Mouse (Mus musculus): ENCODE measurements at regions not wholly inside any gene's neighbourhood (a gene's known extent, or its start where the extent isn't known, plus 50 kb on each side); places are given as distances from the start of the nearest gene placed in this dataset.

GRCm38 (mm10) chr12:73475020-73475419 lies 71.2 kb downstream of the Tmem30b start:
- Histone ChIP-seq H3K27ac (ENCODE audit: insufficient read depth, low read depth, low read length) (no peak overlapping the region), H3K4me3 (ENCODE audit: insufficient read depth, low read length) (no peak overlapping the region), H3K4me1 (ENCODE audit: control insufficient read depth, insufficient read depth, low read length) (0 out of 2 replicates have a peak, but pooled peaks cover 2% of the 10 kb centered on the region)
- TF ChIP-seq CTCF (IDR thresholded peaks at IDR 0.05; ENCODE audit: low read depth, low read length) (no peak), POLR2A (IDR thresholded peaks at IDR 0.05; ENCODE audit: borderline replicate concordance, low read depth, low read length) (no peak)

- no peak for TF ChIP-seq POLR2A (IDR thresholded peaks at IDR 0.05; ENCODE audit: borderline replicate concordance, low read depth, low read length)
- no peak for TF ChIP-seq CTCF (IDR thresholded peaks at IDR 0.05; ENCODE audit: low read depth, low read length)
- Histone ChIP-seq H3K4me1 (ENCODE audit: control insufficient read depth, insufficient read depth, low read length) (0 out of 2 replicates have a peak, but pooled peaks cover 2% of the 10 kb centered on the region), H3K4me3 (ENCODE audit: insufficient read depth, low read length) (no peak overlapping the region)
These were observed 73.1 kb downstream of the Tmem30b start for GRCm38 (mm10) chr12:73473111-73473510.

DNA sequence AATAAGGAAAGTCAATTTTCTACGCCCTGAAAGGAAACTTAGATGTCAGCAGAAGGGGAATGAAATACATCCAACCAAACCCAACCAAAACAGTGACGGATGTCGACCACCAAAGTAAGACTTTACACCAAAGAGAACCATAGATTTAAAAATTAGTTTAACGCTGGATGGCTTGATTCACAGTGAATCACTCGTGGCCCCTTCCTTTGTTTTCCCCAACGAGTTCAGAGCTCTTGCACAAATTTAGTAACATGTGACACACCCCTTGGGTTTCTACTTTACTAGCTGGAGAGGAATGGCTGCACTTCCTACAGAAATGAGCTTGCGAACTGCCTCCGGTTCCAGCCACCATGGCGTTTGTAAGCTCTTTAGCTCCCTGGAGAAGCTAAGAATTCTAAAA lies 74.2 kb downstream of the Tmem30b start:
- no peak overlapping the region for H3K27ac ChIP-seq (ENCODE audit: insufficient read depth, low read depth, low read length)

More at GRCm38 (mm10) chr12:73473111-73473510, 73.1 kb downstream of the Tmem30b start:
- no peak overlapping the region for H3K27ac ChIP-seq (ENCODE audit: insufficient read depth, low read depth, low read length)

GRCm38 (mm10) chr12:73466484-73466883 lies 79.7 kb downstream of the Tmem30b start:
- H3K27ac ChIP-seq (ENCODE audit: insufficient read depth, low read depth, low read length) = no peak overlapping the region
- no peak overlapping the region for H3K4me3 ChIP-seq (ENCODE audit: insufficient read depth, low read length)
- H3K4me1 ChIP-seq (ENCODE audit: control insufficient read depth, insufficient read depth, low read length) = no peaks in the 10 kb centered on the region
- TF ChIP-seq CTCF (IDR thresholded peaks at IDR 0.05; ENCODE audit: low read depth, low read length) (no peak), POLR2A (IDR thresholded peaks at IDR 0.05; ENCODE audit: borderline replicate concordance, low read depth, low read length) (no peak)

More for the DNA sequence above, 74.2 kb downstream of the Tmem30b start:
- H3K4me1 ChIP-seq (ENCODE audit: control insufficient read depth, insufficient read depth, low read length) = 0 out of 2 replicates have a peak, but pooled peaks cover 2% of the 10 kb centered on the region
- TF ChIP-seq CTCF (IDR thresholded peaks at IDR 0.05; ENCODE audit: low read depth, low read length) = no peak
- TF ChIP-seq POLR2A (IDR thresholded peaks at IDR 0.05; ENCODE audit: borderline replicate concordance, low read depth, low read length) = no peak
- no peak overlapping the region for H3K4me3 ChIP-seq (ENCODE audit: insufficient read depth, low read length)

DNA sequence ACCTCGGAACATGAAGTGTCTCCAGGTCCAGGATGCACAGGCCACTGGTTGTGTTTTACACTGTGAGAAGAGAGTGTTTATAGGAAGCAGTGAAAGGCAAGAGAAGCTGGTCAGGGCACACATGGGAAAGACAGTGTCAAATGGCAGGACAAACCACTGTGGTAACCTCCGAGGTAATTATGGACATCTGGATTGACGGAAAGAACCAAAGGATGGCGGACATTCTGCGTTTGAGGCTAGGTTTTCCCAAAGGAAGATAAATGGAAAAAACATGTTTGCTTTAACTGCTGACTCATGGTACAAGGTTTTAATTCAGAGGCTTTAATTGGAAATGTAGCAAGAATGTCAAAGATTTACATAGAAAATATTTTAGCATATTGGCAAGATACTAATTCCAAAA lies 80.2 kb downstream of the Tmem30b start:
- Histone ChIP-seq H3K4me1 (ENCODE audit: control insufficient read depth, insufficient read depth, low read length) (no peaks in the 10 kb centered on the region), H3K4me3 (ENCODE audit: insufficient read depth, low read length) (no peak overlapping the region), H3K27ac (ENCODE audit: insufficient read depth, low read depth, low read length) (no peak overlapping the region)
- TF ChIP-seq CTCF (IDR thresholded peaks at IDR 0.05; ENCODE audit: low read depth, low read length) (no peak), POLR2A (IDR thresholded peaks at IDR 0.05; ENCODE audit: borderline replicate concordance, low read depth, low read length) (no peak)

DNA sequence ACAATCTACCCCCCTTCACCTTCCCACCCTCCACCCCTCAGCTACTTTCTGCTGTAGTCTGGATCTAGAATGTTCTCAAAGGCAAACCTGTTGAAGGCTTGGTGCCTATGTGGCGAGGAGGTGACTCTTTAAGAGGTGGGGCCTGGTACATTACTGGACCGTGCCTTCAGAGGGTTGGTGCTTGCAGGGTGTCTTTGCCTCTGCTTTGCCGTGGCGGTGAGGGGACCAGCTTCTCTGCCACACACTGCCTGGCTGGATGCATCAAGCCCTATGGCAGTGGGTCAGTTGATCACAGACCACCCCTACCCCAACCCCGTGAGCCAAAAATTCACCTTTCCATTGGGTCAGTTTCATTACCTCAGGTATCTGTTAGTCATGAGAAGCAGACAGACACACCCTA lies 81.9 kb downstream of the Tmem30b start:
- TF ChIP-seq CTCF (IDR thresholded peaks at IDR 0.05; ENCODE audit: low read depth, low read length) = no peak
- no peak for TF ChIP-seq POLR2A (IDR thresholded peaks at IDR 0.05; ENCODE audit: borderline replicate concordance, low read depth, low read length)
- no peaks in the 10 kb centered on the region for H3K4me1 ChIP-seq (ENCODE audit: control insufficient read depth, insufficient read depth, low read length)
- no peak overlapping the region for H3K27ac ChIP-seq (ENCODE audit: insufficient read depth, low read depth, low read length)
- no peak overlapping the region for H3K4me3 ChIP-seq (ENCODE audit: insufficient read depth, low read length)

GRCm38 (mm10) chr12:73462091-73462490 lies 84.1 kb downstream of the Tmem30b start:
- TF ChIP-seq POLR2A (IDR thresholded peaks at IDR 0.05; ENCODE audit: borderline replicate concordance, low read depth, low read length) = no peak
- TF ChIP-seq CTCF (IDR thresholded peaks at IDR 0.05; ENCODE audit: low read depth, low read length) = no peak
- Histone ChIP-seq H3K4me3 (ENCODE audit: insufficient read depth, low read length) (no peak overlapping the region), H3K4me1 (ENCODE audit: control insufficient read depth, insufficient read depth, low read length) (no peaks in the 10 kb centered on the region), H3K27ac (ENCODE audit: insufficient read depth, low read depth, low read length) (no peak overlapping the region)

DNA sequence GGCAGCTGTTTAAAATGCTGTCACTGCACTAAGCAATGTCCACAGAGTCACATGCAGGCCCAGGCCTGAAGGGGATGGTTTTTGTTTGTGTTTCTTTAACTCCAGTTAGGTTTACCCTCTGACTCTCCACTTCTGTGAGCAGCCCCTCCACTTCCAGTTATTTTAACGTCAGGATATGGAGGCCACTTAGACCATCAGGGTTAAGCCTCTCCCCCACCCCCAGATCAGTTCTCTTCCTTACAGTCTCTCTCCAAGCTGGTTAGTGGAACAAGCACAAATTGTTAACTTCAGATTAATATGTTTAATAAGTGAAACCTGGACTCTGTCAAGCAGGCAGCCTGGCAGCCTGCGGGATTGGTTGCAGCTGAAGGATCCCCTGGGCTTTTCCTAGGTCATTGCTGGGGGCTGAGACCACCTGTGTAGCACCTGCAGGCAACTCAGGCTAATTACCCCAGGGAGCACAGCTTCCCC lies 85.9 kb downstream of the Tmem30b start:
- Histone ChIP-seq H3K4me1 (ENCODE audit: control insufficient read depth, insufficient read depth, low read length) (no peaks in the 10 kb centered on the region), H3K27ac (ENCODE audit: insufficient read depth, low read depth, low read length) (no peak overlapping the region), H3K4me3 (ENCODE audit: insufficient read depth, low read length) (no peak overlapping the region)
- no peak for TF ChIP-seq CTCF (IDR thresholded peaks at IDR 0.05; ENCODE audit: low read depth, low read length)

DNA sequence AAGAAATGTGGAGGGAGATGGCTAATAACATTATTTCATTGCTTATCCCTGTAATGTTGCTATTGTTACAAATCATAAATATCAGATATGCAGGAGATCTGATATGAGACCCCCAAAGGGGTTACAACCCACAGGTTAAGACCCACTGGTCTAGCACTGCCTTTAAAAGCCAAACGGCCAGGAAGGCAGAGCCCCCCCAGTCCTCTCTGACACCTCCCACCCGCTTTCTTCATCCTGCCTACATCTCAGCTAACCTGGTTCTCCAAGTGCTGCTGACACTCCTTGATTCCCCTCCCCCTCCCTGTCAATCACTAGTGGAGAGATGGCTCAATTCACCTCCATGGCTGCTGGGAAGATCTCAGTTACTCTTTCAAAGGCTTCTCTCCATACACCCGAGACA lies 94.9 kb downstream of the Tmem30b start:
- TF ChIP-seq CTCF (IDR thresholded peaks at IDR 0.05; ENCODE audit: low read depth, low read length) (no peak), POLR2A (IDR thresholded peaks at IDR 0.05; ENCODE audit: borderline replicate concordance, low read depth, low read length) (no peak)
- no peak overlapping the region for H3K27ac ChIP-seq (ENCODE audit: insufficient read depth, low read depth, low read length)
- no peak overlapping the region for H3K4me3 ChIP-seq (ENCODE audit: insufficient read depth, low read length)
- H3K4me1 ChIP-seq (ENCODE audit: control insufficient read depth, insufficient read depth, low read length) = peaks cover 5% of the 10 kb centered on the region; the same call in 1 of the 2 replicates

DNA sequence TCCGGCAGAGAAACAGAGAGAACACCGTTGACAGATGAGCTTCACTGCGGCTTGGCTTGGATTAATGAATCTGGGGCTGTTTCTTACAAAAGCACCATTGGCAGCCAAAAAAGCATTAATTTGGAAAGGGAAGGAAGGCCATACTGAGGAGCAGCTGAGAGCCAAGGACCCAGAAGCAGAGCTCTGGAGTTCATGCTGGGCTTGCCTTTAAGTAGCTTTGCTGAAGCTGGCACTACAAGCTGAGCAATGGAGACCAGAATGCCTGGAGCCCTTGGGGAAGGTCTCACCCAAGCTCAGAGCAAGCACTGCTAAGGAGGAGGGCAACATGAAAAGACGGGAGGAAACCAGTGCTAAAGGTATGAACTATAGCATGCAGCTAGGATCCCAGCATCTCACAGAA lies 95.7 kb downstream of the Tmem30b start:
- Histone ChIP-seq H3K4me3 (ENCODE audit: insufficient read depth, low read length) (no peak overlapping the region), H3K27ac (ENCODE audit: insufficient read depth, low read depth, low read length) (no peak overlapping the region), H3K4me1 (ENCODE audit: control insufficient read depth, insufficient read depth, low read length) (peaks cover 12% of the 10 kb centered on the region)
- TF ChIP-seq CTCF (IDR thresholded peaks at IDR 0.05; ENCODE audit: low read depth, low read length) = no peak
- TF ChIP-seq POLR2A (IDR thresholded peaks at IDR 0.05; ENCODE audit: borderline replicate concordance, low read depth, low read length) = no peak

Data from bone marrow macrophage, adult 2 months (primary cell).